Mouse (Mus musculus): ENCODE results near the gene Ehf.

Ehf gene

DNA sequence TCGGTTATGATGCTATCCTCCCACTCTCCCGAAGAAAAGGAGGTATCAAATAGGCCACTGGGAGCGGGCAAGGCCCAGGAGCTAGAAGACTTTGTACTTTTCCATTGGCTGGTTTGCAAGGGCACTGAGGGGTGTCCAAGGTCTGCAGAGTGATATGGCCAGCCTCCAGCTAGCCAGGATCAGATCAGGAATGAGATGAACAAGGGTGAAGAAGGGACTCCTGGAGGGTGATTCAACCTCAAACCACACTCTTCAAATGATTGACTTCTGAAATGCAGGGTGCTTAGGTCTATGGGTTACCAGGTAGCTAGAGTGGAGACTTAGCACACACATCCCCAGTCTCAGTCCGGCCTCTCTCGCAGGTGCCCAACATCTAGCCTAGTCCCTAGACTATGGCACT lies 9.3 kb downstream of the Ehf start:
- DNase-seq (ENCODE audit: low spot score in 2 of 2): no peak

DNA sequence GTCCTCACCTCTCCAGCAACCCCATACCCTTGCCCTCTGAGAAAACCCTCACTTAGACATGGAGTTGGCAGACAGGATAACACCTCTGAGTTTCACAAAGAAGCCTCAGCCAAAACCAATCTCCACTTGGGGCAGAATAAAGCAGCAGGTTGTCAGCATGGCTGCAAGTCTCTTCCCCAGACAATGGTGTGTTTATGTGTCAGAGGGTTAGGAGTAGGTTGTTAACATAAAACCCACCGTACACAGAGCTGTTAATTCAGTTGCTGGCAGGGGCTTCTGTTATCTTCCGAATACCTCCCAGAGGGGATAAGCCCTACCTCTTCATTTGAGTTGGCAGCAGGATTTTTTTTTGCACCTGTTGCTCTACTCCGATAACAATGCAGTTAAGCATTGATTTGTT lies 9.9 kb downstream of the Ehf start:
- no peak for DNase-seq (ENCODE audit: low spot score in 2 of 2)

DNA sequence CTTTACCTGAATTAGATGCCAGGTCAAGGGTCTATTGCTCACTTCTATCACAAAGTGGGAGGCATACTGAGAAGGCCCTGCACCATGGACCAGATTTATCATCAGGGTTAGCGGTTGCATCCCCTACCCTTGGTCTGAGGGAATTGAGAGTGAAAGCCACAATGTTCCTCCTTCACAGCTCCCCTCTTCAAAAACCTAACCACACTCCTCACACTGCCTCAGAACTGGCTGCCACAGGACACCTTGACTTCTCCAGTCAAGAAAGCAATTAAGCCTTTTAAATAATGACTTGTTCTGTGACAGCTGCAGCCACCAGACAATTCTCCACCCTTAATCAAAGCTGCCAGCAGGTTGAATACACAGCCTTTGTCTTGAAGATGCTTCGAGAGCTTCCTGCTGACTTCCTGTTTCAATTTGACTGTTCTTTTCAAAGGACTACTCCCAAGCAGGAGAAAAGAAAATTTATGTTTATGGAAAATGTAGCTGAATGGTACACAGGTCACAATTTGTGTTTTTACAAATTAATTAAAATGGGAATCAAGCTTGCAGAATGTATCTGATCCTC lies 12.3 kb downstream of the Ehf start:
- no peak for DNase-seq (ENCODE audit: low spot score in 2 of 2)

DNA sequence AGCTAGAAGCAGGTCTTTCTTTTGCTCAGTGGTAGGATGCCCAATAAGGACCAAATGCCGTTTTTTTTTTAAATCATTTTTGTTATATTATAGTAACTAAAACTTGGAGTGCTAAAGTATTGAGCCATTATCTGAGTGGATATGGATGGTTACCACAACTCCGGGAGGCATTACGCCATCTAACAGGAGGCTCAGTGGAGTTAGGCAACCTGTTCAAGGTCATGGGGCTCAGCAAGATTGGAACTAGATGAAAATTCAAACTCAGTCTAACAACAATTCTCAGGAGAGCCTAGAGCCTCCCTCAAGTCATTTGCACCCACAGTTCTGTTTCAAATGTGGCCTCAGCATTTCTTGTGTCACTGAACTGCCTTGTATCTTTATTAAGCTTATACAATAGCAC lies 12.9 kb downstream of the Ehf start:
- no peak for DNase-seq (ENCODE audit: low spot score in 2 of 2)

DNA sequence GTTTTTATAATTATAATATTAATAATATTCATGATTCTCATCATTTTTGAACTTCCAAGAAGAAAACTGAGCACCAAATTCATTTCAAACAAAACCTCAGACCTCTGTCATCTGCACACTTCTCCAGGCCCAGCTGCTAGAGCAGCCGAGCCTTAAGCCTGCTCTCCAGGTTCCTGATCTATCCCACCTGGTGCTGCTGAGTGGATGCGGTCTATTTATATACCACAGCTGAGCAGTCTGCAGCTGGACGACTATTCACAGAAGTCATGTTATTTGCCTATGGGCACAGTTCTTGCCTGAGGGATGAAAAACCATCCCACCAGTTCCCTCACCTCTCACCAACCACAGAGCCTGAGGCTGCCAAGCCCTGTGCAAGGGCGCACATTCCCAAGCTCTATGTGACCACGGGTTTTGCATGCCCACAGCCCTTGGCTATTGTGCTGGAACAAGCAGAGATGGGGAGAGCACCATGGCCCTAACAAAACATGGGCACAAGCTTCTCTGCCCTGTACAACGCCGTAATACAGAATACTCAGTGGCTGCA lies 13.6 kb downstream of the Ehf start:
- no peak for DNase-seq (ENCODE audit: low spot score in 2 of 2)

DNA sequence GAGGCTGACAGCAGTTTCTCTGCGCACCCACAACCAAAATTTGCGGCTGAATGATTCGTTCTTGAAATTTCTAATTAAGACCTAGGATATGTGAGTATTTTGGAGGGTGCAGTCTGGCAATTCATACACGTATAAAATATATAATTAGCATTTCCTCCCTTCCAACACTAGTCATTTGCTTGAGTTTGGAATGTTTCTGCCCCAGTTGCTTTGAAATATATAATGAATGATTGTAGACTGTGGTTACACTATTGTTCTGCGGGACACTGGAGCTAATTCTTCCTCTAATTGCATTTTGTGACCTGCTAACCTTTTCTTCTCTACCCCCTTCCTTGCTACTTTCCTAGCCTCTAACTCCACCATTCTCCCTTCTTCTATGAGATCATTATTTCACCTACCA lies 15.4 kb downstream of the Ehf start:
- no peak for DNase-seq (ENCODE audit: low spot score in 2 of 2)

DNA sequence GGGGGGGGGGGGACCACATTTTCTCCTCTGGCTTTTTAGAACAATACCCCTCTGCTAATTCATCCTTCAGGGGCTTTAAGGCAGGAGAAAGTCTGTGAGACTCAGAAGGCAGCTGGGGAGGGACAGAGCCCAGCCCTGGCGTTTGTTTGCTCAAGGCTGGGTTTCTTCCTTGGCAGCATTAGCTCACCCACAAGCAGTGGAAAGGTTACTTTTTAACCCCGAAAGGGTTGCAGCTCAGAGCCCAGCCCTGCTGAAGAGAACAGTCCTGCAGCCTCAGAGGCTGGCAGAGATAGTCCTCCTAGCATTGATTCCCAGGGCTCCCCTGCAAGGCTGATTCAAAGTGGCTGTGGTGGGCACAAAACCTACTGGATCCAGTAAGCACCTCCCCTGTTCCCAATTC lies 17.5 kb downstream of the Ehf start:
- no peak for DNase-seq (ENCODE audit: low spot score in 2 of 2)

DNA sequence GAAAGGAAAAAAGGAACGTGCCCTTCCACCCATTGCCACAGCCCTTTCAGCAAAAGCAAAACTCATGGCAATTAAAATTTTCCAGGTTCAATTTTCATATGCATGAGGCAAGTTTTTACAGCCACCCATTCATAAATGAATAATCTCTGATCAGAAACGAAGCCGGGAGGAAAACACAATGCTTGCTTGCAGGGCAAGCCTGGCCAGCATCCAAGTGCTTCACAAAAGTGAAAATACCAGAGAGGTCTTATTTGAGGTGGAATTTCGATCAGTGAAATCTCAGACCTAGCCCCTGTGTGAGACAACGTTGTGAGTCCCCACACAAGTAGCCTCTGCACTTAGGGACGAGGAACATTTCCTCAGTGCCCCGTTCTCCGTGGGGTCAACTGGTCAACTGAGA lies 19.3 kb downstream of the Ehf start:
- DNase-seq (ENCODE audit: low spot score in 2 of 2): no peak

DNA sequence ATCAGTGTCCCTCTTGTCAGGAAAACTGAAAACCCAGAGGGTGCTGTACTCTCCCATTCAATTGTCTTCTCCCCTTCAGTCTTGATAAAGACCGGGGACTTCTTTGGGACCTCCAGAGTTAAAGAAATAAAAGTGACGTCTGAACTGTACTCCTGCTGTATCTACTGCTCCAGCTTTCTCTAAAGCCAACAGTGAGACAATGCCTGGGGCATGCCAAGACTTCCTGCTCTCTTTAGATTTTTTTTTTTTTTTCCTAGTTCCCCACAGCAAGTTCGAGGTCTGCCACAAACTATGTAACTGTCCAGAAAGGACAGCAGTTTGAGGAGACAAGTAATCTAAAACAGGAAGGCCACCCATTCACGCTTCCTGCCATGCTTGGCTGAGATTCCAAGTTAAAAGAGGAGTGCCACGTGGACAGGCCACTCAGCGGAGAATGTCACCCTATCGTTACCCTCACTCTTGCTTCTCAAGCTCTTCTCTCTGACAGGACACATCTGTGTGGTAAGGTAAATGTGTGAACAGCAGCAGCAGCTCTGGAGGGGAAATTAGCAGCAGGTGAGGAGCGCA lies 20.8 kb downstream of the Ehf start:
- no peak for DNase-seq (ENCODE audit: low spot score in 2 of 2)

- no peak for DNase-seq (ENCODE audit: low spot score in 2 of 2)
Measured at GRCm38 (mm10) chr2:103279927-103280326, 23.2 kb downstream of the Ehf start.

DNA sequence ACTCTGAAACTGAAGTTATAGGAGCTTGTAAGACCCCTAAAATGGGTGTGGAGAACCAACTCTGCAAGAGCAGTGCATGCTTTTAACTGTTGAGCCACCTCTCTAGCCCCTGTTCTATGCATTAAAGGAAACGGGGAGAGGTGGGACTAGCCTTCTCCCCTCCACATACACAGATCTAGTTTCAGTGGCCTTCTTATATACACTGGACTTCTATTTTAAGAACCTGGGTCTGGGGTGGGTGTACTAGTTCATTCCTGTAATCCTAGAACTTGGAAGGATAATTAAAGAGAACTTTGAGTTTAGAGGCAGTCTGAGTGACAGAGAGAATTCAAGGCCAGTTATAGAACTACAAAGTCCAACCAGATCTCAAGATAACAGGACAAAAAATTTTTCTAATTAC lies 24.6 kb downstream of the Ehf start:
- no peak for DNase-seq (ENCODE audit: low spot score in 2 of 2)

DNA sequence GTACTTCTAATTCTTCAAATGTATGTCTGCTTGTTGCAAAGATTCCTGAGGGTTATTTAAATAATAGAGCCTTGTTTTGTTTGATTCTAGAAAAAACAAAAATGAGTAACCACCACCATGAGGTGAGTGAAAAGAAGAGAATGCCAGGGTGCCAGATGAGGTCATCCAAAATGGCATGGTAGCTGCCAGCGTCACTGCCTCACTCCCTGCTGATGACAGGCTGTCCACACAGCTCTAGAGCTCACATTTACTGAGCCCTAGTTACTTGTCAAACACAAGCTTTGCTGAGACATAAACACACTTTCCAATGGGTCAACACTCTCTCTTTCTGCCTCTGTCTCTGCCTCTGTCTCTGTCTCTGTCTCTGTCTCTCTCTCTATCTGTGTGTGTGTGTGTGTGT lies 25.3 kb downstream of the Ehf start:
- DNase-seq (ENCODE audit: low spot score in 2 of 2): no peak

DNA sequence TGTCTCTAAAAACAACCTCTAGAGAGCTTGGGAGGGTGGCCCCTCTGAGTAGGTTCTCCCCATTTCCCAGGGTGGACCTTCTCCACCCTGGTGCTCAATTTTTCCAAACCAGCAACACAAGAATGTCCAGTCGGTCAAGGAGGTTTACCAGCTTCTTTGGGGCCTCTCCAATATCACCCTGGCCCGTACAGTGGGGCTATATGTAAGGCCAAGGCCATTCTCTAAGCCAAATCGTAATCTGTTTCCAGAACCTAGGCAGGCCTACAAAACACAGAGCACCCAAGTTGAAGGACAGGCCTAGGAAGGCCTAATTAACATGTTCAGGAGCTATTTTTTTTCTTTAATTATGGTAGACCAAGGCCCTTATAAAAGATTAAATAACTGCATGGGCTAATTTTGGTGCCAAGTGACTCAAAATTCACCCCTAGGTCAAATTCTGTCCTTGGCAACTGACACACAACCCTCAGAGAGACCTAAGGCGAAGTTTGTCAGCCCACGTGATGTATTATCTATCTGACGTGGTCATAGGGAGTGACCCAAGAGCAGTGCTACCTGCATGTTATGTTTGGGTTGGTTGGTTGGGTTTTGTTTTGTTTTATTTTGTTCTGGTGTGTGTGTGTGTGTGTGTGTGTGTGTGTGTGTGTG lies 27.6 kb downstream of the Ehf start:
- no peak for DNase-seq (ENCODE audit: low spot score in 2 of 2)

GRCm38 (mm10) chr2:103274803-103275202 lies 28.3 kb downstream of the Ehf start:
- no peak for DNase-seq (ENCODE audit: low spot score in 2 of 2)

DNA sequence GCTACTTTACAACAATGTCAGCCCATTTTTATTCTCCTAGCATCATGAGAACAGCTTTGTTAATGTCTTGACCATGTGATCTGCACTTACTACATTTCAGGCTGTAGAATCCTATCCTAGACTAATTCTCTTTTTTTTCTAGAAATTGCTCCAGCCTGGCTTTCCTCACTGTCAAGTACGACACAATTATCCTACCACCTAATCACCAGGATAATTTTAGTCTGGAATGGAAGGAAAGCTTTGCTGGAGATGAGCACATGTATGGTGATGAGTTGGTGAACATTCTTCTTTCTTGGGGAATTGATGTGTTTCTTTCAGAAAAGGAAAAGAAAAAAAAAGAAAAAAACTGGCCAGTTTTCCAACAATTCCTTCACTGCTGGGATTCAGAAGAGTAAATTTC lies 28.8 kb downstream of the Ehf start:
- no peak for DNase-seq (ENCODE audit: low spot score in 2 of 2)

- no peak for DNase-seq (ENCODE audit: low spot score in 2 of 2)
Measured at GRCm38 (mm10) chr2:103271481-103271880, 31.6 kb downstream of the Ehf start.

- no peak for DNase-seq (ENCODE audit: low spot score in 2 of 2)
Measured at GRCm38 (mm10) chr2:103270556-103271160, 32.4 kb downstream of the Ehf start.

DNA sequence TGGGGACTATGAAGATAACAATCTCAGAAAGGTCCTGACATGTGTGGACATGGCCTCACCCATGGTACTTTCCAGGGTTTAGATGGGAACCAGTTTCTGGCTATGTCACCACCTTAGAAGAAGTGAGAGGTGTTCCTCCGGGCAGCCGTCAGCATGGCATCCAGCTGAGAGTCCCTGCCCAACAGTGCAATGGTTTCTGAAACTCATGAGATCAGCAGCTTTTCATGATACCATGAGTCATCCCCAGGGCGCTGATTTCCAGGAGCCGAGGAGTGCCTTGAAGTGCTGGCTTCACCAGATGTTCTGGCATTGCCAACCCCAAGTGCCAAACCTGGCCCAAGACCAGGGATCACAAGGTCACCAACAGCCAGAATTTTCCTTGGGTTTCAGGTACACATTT lies 64.0 kb downstream of the Ehf start:
- no peak for DNase-seq (ENCODE audit: low spot score in 2 of 2)

GRCm38 (mm10) chr2:103226781-103227180 lies 76.3 kb downstream of the Ehf start:
- DNase-seq (ENCODE audit: low spot score in 2 of 2): no peak

- no peak for DNase-seq (ENCODE audit: low spot score in 2 of 2)
Measured at GRCm38 (mm10) chr2:103220871-103221270, 82.2 kb downstream of the Ehf start.

DNA sequence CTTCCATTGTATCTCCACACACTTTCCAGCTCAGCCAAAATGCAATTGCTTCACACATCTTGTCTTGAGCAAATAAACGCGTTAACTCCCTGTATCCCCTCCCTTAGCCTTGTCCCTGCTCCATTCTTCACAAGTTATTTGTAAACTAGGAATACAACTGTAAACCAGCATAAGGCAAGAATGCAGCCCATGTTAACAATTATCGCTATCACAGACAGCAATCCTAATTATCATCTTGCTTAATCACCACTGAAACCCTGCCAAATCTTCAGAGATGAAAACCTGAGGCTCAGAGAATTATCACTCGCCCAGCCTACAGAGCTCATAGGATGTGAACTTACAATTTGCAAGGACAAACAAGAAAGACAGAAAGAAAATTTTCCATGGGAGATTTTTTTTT lies 84.8 kb downstream of the Ehf start:
- DNase-seq (ENCODE audit: low spot score in 2 of 2): no peak

GRCm38 (mm10) chr2:103215801-103216200 lies 87.3 kb downstream of the Ehf start:
- no peak for DNase-seq (ENCODE audit: low spot score in 2 of 2)

GRCm38 (mm10) chr2:103214861-103215260 lies 88.2 kb downstream of the Ehf start:
- DNase-seq (ENCODE audit: low spot score in 2 of 2): no peak
